Mouse (Mus musculus) testis, adult 2 months (tissue): Measurements from ENCODE around the gene Nipal4.

ENCODE experiments used
- CTCF ChIP-seq: fragments of 200-500 bp; IDR thresholded peaks from 2 replicates; pipeline ENCODE4 v1.5.1; 2012; ENCODE audit warnings: low read depth, mild to moderate bottlenecking, inconsistent platforms, low read length, moderate library complexity; ENCODE audit not compliant: control insufficient read depth, insufficient read depth, insufficient replicate concordance
- POLR2A ChIP-seq: fragments of 200-500 bp; IDR thresholded peaks from 2 replicates; pipeline ENCODE4 v1.6.1; 2012; ENCODE audit warnings: low read depth, mild to moderate bottlenecking, inconsistent platforms, low read length, moderate library complexity; ENCODE audit not compliant: control insufficient read depth

GRCm38 (mm10) chr11:46146619-46147018, 19.7 kb downstream of the Nipal4 start:
- TF ChIP-seq POLR2A = no peak
- TF ChIP-seq CTCF = no peak
